Mouse (Mus musculus) CH12.LX (cell line): Measurements from ENCODE around the gene Pnpla6.

Experiments used
- CTCF ChIP-seq, 2 experiments: IDR thresholded peaks in 1 of 2; conservative IDR thresholded peaks in 1 of 2; 2 replicates each; pipeline ENCODE4 v1.5.1; 2011 to 2012; ENCODE audit warnings: low read depth in 2 of 2, low read length in 2 of 2, improper control_type of control experiment in 1 of 2, inconsistent platforms in 1 of 2, mild to moderate bottlenecking in 1 of 2, moderate library complexity in 1 of 2
- E2F4 ChIP-seq: IDR thresholded peaks from 2 replicates; pipeline ENCODE4 v1.6.1; 2011; ENCODE audit warnings: low read depth, low read length, improper control_type of control experiment; ENCODE audit not compliant: insufficient replicate concordance
- JUN ChIP-seq: IDR thresholded peaks from 2 replicates; pipeline ENCODE4 v1.6.1; 2011; ENCODE audit warnings: low read depth, mild to moderate bottlenecking, low read length, improper control_type of control experiment, moderate library complexity; ENCODE audit not compliant: insufficient read depth
- MAFK ChIP-seq: IDR thresholded peaks from 2 replicates; pipeline ENCODE4 v1.6.1; 2011; ENCODE audit warnings: low read length, improper control_type of control experiment; ENCODE audit not compliant: insufficient replicate concordance
- MEF2A ChIP-seq: IDR thresholded peaks from 2 replicates; pipeline ENCODE4 v1.6.1; 2014; ENCODE audit warnings: low read depth, mild to moderate bottlenecking, inconsistent platforms, low read length, improper control_type of control experiment, borderline replicate concordance
- PAX5 ChIP-seq: IDR thresholded peaks from 2 replicates; pipeline ENCODE4 v1.6.1; 2012; ENCODE audit warnings: low read length, inconsistent platforms, mixed read lengths
- POLR2A ChIP-seq: IDR thresholded peaks from 2 replicates; pipeline ENCODE4 v1.6.1; 2011; ENCODE audit warnings: low read depth, mild to moderate bottlenecking, improper control_type of control experiment, low read length
- SIN3A ChIP-seq: IDR thresholded peaks from 2 replicates; pipeline ENCODE4 v1.6.1; 2012; ENCODE audit warnings: low read length, improper control_type of control experiment, inconsistent platforms
- TCF12 ChIP-seq: IDR thresholded peaks from 2 replicates; pipeline ENCODE4 v1.6.1; 2014; ENCODE audit warnings: low read depth, mild to moderate bottlenecking, inconsistent platforms, low read length, improper control_type of control experiment
- UBTF ChIP-seq: IDR thresholded peaks from 2 replicates; pipeline ENCODE4 v1.6.1; 2012; ENCODE audit warnings: low read depth, mild to moderate bottlenecking, inconsistent platforms, low read length, improper control_type of control experiment, moderate library complexity
- ZNF384 ChIP-seq: IDR thresholded peaks from 2 replicates; pipeline ENCODE4 v1.6.1; 2012; ENCODE audit warnings: low read depth, low read length, improper control_type of control experiment, inconsistent platforms

GRCm38 (mm10) chr8:3546511-3546910 is 31.3 kb downstream of the Pnpla6 start:
- TF ChIP-seq MEF2A (no peak), POLR2A (no peak), E2F4 (no peak), JUN (no peak), UBTF (no peak), CTCF (conservative IDR thresholded peaks at IDR 0.05 in 1 of 2, IDR thresholded peaks at IDR 0.05 in 1 of 2; ENCODE audit: low read depth in 2 of 2, low read length in 2 of 2) (no peak), PAX5 (no peak), MAFK (no peak), ZNF384 (no peak), TCF12 (no peak), SIN3A (no peak)
